Mouse (Mus musculus): Measurements from ENCODE around the gene Arhgap30.

The Arhgap30 gene

GRCm38 (mm10) chr1:171378298-171378697 lies 10.5 kb upstream of the Arhgap30 start:
- DNase-seq = no peak

DNA sequence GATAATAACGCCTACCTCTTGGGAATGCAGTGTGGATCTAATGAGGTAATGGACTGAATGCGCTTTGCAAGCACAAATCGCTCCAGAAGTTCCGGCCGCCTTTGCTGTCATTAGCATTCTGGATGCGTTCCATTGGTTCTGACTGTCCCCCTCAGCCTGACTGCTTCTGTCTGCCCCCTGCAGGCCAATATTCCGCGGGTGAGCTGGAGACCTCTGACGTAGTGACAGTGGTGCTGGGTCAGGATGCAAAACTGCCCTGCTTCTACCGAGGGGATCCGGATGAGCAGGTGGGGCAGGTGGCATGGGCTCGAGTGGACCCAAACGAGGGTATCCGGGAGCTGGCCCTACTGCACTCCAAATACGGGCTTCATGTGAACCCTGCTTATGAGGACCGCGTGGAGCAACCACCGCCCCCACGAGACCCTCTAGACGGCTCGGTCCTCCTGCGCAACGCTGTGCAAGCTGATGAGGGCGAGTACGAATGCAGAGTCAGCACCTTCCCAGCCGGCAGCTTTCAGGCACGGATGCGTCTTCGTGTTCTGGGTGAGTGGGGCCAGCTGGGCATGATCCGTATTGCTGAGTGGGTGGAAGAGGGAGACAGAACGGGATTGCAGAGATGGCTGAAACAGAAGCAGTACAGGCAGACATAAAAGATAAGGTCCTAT lies 8.7 kb upstream of the Arhgap30 start:
- DNase-seq = peak; percentile 81

GRCm38 (mm10) chr1:171382096-171382620 lies 6.6 kb upstream of the Arhgap30 start:
- DNase-seq = no peak

DNA sequence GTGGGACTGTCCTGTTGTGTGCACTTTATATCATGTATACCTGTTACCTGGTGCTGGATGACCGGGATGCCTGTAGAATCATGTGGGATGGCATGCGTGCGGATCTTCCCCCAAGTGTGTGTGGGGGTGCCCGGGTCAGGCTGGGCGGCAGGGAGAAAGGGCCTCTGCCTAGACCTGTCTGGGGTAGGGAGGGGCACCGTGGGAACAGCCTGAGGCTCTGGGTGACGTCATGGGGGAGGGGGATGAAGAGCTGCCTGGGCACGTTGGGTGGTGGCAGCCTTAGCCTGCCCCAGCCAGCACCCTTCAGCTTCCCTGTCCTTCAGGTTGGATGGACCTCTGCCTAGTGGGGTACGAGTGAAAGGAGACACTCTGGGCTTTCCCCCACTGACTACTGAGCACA lies 4.4 kb upstream of the Arhgap30 start:
- no peak for DNase-seq

GRCm38 (mm10) chr1:171385171-171385570 lies 3.6 kb upstream of the Arhgap30 start:
- DNase-seq = no peak

DNA sequence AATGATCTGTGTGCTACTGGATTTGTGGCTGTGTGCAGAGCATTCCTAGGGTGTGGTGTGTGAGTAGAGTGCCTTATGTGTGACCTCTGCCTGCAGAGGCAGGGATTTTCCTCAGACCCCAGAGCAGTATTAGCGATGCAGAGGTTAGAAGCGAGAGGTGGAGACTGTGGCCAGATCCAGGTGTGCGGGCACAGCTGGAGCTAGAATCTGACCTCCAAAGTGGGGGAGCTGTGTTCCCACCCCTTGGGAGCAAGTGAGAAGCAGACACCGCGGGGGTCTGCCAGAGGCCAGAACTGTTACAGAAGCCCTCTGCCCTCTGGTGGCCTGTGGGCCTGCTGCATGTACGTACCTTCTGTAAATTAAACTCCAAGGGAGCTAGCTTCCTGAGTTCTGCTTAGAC lies 1.7 kb upstream of the Arhgap30 start:
- DNase-seq = no peak

DNA sequence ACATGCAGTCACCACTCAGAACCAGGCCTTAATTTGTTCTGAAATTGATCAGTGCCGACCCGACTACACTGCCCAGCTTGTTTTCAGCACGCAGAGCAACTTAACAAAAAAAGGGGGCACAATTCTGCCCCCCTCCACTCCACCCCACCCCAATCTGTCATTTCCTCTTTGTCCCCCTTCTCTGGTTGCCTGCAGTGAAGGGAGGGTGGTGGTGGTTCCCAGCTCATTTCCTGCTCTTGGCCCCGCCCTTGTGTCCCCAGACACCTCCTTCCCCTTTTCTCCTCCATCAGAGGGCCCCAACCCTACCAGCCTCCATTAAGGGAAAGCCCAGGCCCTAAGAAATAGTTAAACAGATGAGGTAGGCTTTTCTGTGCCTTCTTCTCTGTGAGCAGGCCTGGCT lies 1.3 kb downstream of the Arhgap30 start:
- DNase-seq = no peak

DNA sequence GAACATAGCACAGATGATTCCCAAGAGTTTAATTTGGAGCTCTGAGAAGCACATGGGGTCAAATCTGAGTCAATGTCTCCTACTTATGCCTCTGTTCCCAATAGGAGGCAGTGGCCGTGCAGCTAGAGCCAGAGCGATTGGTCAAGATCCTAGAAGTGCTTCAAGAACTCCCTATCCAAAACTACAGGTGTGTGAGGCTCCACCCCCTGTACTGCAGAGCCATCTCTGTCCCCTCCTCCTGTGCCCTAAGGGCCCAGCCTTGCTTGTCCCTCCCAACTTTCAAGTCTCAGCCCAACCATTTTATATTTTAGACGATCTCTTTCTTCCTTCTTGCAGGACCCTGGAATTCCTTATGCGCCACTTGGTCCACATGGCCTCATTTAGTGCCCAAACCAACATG lies 13.1 kb downstream of the Arhgap30 start:
- no peak for DNase-seq

DNA sequence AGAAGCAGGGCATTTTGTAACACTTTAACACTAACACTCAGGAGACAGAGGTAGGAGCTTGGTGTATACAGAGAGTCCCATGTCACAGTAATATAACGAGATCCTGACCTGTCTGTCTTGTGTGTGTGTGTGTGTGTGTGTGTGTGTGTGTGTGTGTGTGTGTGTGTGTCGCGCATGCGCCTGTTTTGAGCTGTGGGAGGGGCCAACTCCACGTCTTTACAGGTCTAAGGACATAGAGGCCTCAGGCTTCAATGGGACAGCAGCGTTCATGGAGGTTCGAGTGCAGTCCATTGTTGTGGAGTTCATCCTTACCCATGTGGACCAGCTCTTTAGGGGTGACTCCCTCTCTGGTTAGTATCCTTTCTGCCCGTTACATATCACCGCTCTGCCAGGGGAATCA lies 14.2 kb downstream of the Arhgap30 start:
- no peak for DNase-seq

DNA sequence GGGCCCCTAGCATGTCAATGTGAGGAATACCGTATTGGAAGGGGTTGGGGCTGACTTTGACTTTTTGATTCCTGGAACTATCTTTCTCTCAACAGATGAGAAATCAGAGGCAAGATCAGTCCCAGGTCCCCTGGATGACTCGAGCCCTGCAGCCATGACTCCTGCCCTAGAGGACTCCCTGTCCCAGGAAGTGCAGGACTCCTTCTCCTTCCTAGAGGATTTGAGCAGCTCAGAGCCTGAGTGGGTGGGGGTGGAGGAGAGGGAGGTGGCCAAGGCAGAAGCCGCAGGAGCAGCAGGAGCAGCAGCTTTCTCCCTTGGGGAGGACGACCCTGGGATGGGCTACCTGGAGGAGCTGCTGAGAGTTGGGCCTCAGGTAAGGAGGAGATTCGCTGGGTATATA lies 18.5 kb downstream of the Arhgap30 start:
- no peak for DNase-seq

DNA sequence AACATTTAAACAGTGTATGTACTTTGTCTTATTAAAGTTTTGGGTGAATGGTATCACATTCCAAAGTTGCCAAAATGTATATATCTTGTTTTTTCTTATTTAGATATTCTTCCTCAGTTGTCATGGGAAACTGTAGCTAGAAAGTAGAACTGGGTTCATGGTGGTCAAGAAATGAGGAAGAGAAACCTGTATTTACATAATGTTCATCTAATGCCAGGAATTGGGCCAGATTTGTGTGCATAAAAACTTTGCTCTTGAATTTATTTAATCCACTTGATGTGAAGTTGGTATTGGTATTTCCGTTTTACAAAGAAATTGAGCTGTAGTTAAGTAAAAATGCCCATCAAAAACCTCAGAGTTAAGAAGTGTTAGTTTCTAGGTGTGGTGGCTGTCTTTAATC lies 21.5 kb downstream of the Arhgap30 start:
- DNase-seq = no peak

DNA sequence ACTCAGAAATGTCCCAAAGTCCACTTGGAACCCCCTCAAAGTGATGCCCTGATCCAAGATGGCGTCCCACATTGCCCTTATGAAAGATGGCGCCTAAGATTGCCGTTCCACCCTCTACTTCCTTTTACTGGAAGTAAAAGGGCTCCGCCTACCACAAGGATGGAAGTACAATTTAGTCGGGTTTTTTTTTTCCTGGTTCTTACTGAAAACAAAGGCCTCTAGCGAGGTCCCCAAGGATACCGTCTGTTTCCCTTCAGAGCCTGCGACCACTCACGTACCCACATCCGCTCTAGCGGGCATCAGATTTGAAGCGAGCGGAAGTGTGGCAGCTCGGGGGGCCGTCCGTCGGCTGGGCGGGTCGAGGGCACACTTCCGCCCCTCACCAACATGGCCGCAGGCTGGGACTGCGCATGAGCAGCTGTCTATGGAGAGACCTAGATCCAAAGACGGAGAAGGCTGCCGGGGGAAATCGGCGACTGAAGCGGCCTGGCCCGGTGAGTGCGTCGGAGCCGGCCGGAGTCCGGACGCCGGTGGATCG lies 22.3 kb downstream of the Arhgap30 start, which contains the start of gene Usf1:
TSS of gene Usf1 (plus strand) at position 367 of the 538 bp plus-strand sequence.
- DNase-seq = peak; percentile 97

DNA sequence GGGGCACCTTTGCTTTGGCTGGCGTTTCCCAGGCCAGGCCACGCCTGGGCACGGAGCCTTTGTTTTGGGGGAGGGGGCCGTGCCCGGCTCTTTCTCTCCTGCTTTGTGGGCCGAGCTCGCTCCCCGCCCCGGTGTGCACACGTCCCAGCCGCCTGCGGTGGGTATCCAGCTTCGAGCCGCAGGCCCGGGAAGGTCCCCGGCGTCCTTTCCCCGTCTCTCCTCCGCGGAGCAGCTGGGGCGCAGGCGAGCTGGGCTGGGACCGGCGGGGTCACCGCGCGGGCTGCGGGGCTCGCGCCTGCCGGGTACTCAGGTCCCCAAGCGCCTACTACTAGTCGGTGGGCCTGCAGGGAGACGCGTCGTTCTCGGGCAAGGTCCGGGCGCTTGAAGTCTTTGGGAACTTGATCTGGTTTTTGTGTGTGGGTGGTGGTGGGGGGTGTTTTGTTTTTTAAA lies 22.8 kb downstream of the Arhgap30 start:
- DNase-seq = no peak

DNA sequence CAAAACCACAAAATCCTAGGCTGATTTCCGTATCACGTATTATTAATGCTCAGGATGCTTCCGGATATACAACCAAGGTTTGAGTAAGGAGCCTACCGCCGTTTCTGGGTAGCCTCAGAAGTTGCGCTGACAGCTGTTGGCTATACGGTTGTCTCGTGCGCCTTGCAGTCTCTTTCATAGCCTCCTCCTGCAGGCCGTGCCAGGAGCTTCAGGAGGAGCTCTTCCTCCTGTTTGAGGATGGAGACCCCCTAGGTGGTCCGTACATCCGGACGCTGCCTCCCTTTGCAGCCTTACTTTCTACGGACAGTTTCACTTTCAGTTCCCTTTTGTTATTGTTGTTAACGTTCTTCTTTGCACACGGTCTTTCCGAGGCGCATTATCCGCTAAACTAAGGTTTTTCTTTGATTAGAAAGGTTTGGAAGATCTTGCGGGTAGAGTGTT lies 23.3 kb downstream of the Arhgap30 start:
- peak; percentile 45 for DNase-seq

DNA sequence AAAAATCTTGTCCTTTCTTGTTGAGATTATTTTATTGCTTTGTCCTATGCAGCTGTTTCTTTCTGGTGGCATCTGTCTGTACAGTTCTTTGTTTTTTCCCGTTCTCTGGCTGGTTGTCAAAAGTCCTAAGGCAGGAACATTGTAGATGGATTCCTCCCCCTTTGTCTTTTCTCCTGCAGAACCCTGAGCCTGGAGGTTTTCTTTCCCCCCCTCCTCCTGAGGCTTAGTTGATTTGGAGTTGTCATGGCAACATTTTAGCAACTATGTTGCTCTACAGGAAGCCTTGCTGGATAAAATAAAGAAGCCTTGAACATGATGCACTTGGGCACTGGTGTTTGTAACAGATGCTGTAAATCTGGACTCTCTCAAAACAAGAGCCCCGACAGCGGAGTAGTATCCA lies 23.7 kb downstream of the Arhgap30 start:
- DNase-seq = peak; percentile 28

- no peak for DNase-seq
Observed at GRCm38 (mm10) chr1:171413608-171414007, 24.9 kb downstream of the Arhgap30 start.

DNA sequence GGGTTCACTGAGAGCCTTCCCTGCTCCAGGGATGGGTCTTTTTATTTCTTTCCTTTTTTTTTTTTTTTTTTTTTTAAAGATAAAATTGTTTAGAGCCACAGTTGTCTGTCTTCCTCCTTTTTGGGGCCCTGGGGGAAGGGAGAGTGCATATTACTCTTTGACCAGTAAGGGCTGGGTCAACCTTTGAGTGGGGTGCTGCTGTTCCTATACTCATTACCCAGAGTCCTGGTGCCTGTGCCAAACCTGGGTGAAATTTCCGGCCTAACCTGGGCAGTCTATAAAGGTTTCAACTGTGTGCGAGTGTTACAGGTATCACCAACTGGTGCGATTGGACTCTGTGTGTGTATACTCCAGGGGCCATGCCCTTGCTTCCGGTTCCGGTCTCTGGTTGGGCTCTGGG lies 29.9 kb downstream of the Arhgap30 start, which contains the start of gene Tstd1:
TSS of gene Tstd1 (plus strand) at position 213 of the 400 bp plus-strand sequence.
- DNase-seq = peak; percentile 80

DNA sequence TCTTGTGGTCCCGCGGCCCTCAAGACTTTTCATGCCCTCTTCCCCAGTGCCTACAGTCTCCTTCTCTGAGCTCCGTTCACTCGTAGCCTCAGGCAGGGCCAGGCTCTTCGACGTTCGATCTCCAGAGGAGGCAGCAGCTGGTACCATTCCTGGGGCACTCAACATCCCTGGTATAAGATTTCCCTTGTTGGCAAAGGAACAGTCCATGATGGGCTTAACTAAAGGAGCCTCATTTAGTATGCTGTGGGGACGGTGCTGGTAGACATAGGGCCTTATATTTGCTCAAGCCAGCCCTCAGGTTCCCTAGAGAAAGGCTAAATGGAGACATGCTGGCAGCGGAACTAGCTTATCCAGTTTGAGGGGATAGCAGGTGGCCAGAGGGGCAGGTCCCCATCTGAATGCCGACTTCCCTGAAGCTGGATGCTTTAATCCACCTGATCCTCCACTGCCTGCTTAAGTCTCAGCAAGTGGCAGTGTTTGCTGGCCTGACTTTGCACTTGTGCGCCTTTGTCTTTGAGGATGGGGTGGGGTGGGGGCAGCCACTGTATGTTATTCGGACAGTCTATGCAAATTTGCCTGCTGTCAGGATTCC lies 30.6 kb downstream of the Arhgap30 start:
- no peak for DNase-seq

- no peak for DNase-seq
Observed at GRCm38 (mm10) chr1:171419905-171420304, 31.2 kb downstream of the Arhgap30 start.

GRCm38 (mm10) chr1:171422504-171423095 lies 33.8 kb downstream of the Arhgap30 start:
- DNase-seq = no peak

GRCm38 (mm10) chr1:171424638-171425037 lies 35.9 kb downstream of the Arhgap30 start:
- no peak for DNase-seq

- DNase-seq = no peak
Observed at GRCm38 (mm10) chr1:171425126-171425525, 36.4 kb downstream of the Arhgap30 start.

GRCm38 (mm10) chr1:171432158-171432557 lies 43.4 kb downstream of the Arhgap30 start:
- no peak for DNase-seq

Measured in kidney, postnatal 14 days (tissue).